Mouse (Mus musculus): ENCODE measurements around the gene Mfn1.

DNA sequence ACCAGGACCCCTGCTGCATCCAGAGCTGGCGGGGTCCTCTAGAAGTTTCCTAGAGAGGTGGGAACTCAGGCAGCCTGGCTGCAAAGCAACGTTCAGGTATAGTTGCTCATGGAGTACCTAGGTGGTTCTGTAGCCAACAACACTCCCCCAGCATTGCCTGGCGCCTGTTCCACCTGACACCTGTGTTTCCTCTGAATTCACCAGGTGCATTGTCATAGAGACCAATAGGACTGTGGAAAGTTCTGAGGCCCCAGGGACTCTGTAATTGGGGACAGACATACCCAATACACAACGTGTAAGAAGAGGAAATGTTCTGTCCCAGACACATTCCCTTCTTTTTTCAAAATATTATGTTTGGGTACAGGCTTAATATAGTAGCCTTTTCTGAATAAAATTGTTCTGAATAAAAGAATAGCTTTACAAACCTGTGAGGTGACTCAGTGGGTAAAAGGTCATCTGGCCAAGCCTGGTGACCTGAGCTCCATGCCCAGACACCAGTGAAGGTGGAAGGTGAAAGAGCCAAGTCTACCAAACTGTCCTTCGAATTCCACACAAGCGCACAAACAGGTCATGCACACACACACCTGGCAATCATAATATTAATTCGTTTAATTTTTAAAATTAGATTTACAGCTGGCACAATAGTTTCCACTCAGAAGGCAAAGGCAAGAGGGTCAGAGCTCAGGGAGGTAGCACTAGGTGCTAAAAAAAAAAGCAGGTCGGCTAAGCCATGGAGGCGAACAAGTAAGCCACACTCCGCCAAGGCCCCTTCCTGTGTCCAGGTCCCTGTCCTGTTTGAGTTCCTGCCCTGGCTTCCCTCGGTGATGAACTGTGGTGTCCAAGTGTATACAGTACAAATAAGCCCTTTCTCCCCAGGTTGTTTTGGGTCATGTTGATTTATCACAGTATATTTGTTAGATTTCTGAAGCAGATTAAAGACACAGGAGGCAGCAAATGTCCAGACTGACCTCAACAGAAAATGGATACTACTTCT is 36.9 kb upstream of the Mfn1 start, which contains the start of gene Kcnmb3:
- TF ChIP-seq CTCF (conservative IDR thresholded peaks at IDR 0.05; ENCODE audit: insufficient read depth, insufficient read length, low read depth, low read length) (no peak), POLR2A (IDR thresholded peaks at IDR 0.05; ENCODE audit: low read depth, low read length) (no peak)

All from kidney, adult 2 months (tissue).